Mouse (Mus musculus) erythroblast, embryonic 14.5 days (primary cell): Measurements from ENCODE around the gene Mtr.

Source experiments
- GATA1 ChIP-seq: IDR thresholded peaks from 2 replicates; pipeline ENCODE4 v1.6.1; 2012; ENCODE audit warnings: low read length, inconsistent platforms, mixed read lengths
- TAL1 ChIP-seq: IDR thresholded peaks from 3 replicates; pipeline ENCODE4 v1.6.1; 2012; ENCODE audit warnings: low read length, inconsistent platforms, mixed read lengths

DNA sequence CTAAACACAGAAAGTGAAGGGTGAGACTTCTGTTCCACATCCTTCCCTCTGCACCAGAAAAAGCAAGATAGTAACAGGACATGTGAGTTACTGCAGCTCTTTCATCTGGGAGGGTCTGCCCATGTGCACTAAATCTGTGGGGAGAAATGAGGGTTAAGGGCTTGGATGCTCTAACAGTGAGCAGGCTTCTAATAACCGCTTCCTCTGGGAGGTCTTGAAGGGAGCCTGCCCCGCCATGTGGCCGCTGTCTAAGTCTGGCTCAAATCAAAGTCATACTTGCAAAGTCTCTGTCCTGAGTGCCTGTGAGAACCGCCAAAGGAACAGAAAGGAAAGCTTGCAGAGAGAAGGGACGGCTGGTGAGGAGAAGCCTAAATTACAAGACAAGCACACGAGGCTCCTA is 39.9 kb upstream of the Mtr start:
- TF ChIP-seq TAL1 = no peak
- no peak for TF ChIP-seq GATA1
